Mouse (Mus musculus): Measurements from ENCODE around the gene Vps52.
"Not testable (repeated sequence)": the region's sequence is repeated elsewhere in the genome, so short reads cannot be mapped to it uniquely, and the experiment has no call there.

Gene Vps52

GRCm38 (mm10) chr17:33999341-34000149, 43.9 kb downstream of the Vps52 start:
- no peak for DNase-seq (ENCODE audit: extremely low read depth, low read depth, low spot score)

GRCm38 (mm10) chr17:34000150-34000537, 44.5 kb downstream of the Vps52 start, which contains the start of gene H2-K1:
Gene H2-K1 (minus strand): TSS chr17:34000347.
- peak; percentile 68 for DNase-seq (ENCODE audit: extremely low read depth, low read depth, low spot score)

- DNase-seq (ENCODE audit: extremely low read depth, low read depth, low spot score) = not testable (repeated sequence)
Observed at GRCm38 (mm10) chr17:34000796-34001195, 45.2 kb downstream of the Vps52 start.

- DNase-seq (ENCODE audit: extremely low read depth, low read depth, low spot score) = no peak
Observed at GRCm38 (mm10) chr17:34003426-34003825, 47.8 kb downstream of the Vps52 start.

- DNase-seq (ENCODE audit: extremely low read depth, low read depth, low spot score) = no peak
Observed at GRCm38 (mm10) chr17:34006570-34006969, 51.0 kb downstream of the Vps52 start.

GRCm38 (mm10) chr17:34010156-34010555, 54.5 kb downstream of the Vps52 start:
- no peak for DNase-seq (ENCODE audit: extremely low read depth, low read depth, low spot score)

- DNase-seq (ENCODE audit: extremely low read depth, low read depth, low spot score) = no peak
Observed at GRCm38 (mm10) chr17:34013436-34013835, 57.8 kb downstream of the Vps52 start.

Measured in fat pad, adult 2 months (tissue).